Mouse (Mus musculus) MEL (cell line): Measurements from ENCODE around the gene Bach2.

Experiments used
- CTCF ChIP-seq, 3 experiments: IDR thresholded peaks in 2 of 3; conservative IDR thresholded peaks in 1 of 3; 2 replicates each; pipeline ENCODE4 v1.5.1; 2011 to 2012; ENCODE audit warnings: low read length in 3 of 3, low read depth in 2 of 3, mild to moderate bottlenecking in 2 of 3, improper control_type of control experiment in 1 of 3, inconsistent platforms in 1 of 3, mixed read lengths in 1 of 3, moderate library complexity in 1 of 3; ENCODE audit not compliant: control insufficient read depth in 1 of 3, insufficient read depth in 1 of 3, poor library complexity in 1 of 3, severe bottlenecking in 1 of 3
- GATA1 ChIP-seq: IDR thresholded peaks from 2 replicates; pipeline ENCODE4 v1.6.1; 2011; ENCODE audit warnings: low read depth, low read length, improper control_type of control experiment
- POLR2A ChIP-seq, 2 experiments: IDR thresholded peaks; 2 replicates each; pipeline ENCODE4 v1.6.1; 2011 to 2012; ENCODE audit warnings: low read length in 2 of 2, mild to moderate bottlenecking in 2 of 2, control low read depth in 1 of 2, improper control_type of control experiment in 1 of 2, low read depth in 1 of 2, moderate library complexity in 1 of 2; ENCODE audit not compliant: control insufficient read depth in 1 of 2, insufficient read depth in 1 of 2, poor library complexity in 1 of 2
- RAD21 ChIP-seq: IDR thresholded peaks from 2 replicates; pipeline ENCODE4 v1.6.1; 2011; ENCODE audit warnings: mild to moderate bottlenecking, low read depth, low read length, improper control_type of control experiment

GRCm38 (mm10) chr4:32260909-32261308 lies 22.3 kb downstream of the Bach2 start:
- no peak for TF ChIP-seq POLR2A (IDR thresholded peaks at IDR 0.05; ENCODE audit: control insufficient read depth in 1 of 2, insufficient read depth in 1 of 2, low read depth in 1 of 2, low read length in 2 of 2, poor library complexity in 1 of 2)
- no peak for TF ChIP-seq GATA1
- TF ChIP-seq CTCF (IDR thresholded peaks at IDR 0.05 in 2 of 3, conservative IDR thresholded peaks at IDR 0.05 in 1 of 3; ENCODE audit: control insufficient read depth in 1 of 3, insufficient read depth in 1 of 3, low read depth in 2 of 3, low read length in 3 of 3, poor library complexity in 1 of 3, severe bottlenecking in 1 of 3), result no peak
- no peak for TF ChIP-seq RAD21
